Mouse (Mus musculus): ENCODE measurements around the gene Prc1. TPM values are rescaled to one million over a fixed set of nuclear protein-coding genes. Genes with fewer than 3 reads are reported as not detected.

Gene Prc1
- polyA plus RNA-seq, 1 experiment from 2014 or later = 182 TPM

DNA sequence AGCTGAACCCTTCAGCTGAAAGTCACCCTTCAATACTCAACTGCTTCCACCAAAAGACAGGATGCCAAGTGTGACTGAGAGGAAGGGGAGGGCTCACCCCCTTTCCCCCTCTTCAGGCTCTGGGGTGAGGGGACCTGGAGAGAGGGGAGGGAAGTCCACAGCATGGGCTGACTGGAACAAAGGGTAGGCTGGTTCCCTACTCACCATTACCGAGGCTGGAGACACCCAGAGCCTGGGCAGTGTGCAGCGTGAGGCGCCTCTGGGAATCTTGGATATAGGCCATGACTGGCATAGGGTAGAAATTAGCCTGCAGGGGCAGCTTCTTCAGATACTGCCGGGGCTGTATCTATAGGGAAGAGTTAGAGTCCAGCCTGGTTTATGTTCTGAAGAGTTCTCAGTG is 63.8 kb downstream of the Prc1 start:
- ATAC-seq (ENCODE audit: low FRiP score) = no peak
- Histone ChIP-seq H3K4me2 (replicated peaks; ENCODE audit: low read depth, low read length) (no peak overlapping the region), H3K4me1 (replicated peaks; ENCODE audit: control insufficient read depth, insufficient read depth, low read length) (no peaks in the 10 kb centered on the region; the same call in none of the 2 replicates), H3K9ac (ENCODE audit: low read depth, low read length) (no peak overlapping the region), H3K27me3 (ENCODE audit: control insufficient read depth, insufficient read depth, low read length) (no peaks in the 10 kb centered on the region), H3K27ac (ENCODE audit: low read depth, low read length) (no peak overlapping the region), H3K9me3 (ENCODE audit: control insufficient read depth, low read length) (no peaks in the 10 kb centered on the region), H3K36me3 (ENCODE audit: control insufficient read depth, insufficient read depth, low read length) (peaks cover 6% of the 10 kb centered on the region; the same call in 1 of the 2 replicates), H3K4me3 (ENCODE audit: low read depth, low read length) (no peak overlapping the region)
- DNase-seq (ENCODE audit: low spot score) = no peak
- 78% methylated on average over 4 of the region's 4 CpGs for WGBS

GRCm38 (mm10) chr7:80360435-80360834 is 66.2 kb downstream of the Prc1 start:
- ATAC-seq (ENCODE audit: low FRiP score) = no peak
- Histone ChIP-seq H3K4me2 (replicated peaks; ENCODE audit: low read depth, low read length) (no peak overlapping the region), H3K9ac (ENCODE audit: low read depth, low read length) (no peak overlapping the region), H3K27ac (ENCODE audit: low read depth, low read length) (no peak overlapping the region), H3K4me1 (replicated peaks; ENCODE audit: control insufficient read depth, insufficient read depth, low read length) (no peaks in the 10 kb centered on the region; the same call in none of the 2 replicates), H3K9me3 (ENCODE audit: control insufficient read depth, low read length) (no peaks in the 10 kb centered on the region), H3K27me3 (ENCODE audit: control insufficient read depth, insufficient read depth, low read length) (no peaks in the 10 kb centered on the region), H3K4me3 (ENCODE audit: low read depth, low read length) (no peak overlapping the region), H3K36me3 (ENCODE audit: control insufficient read depth, insufficient read depth, low read length) (peaks cover 8% of the 10 kb centered on the region; the same call in 1 of the 2 replicates)
- DNase-seq (ENCODE audit: low spot score) = no peak
- 84% methylated on average over 3 of the region's 3 CpGs for WGBS

GRCm38 (mm10) chr7:80365759-80366158 is 71.5 kb downstream of the Prc1 start:
- no peak for DNase-seq (ENCODE audit: low spot score)
- no peak overlapping the region for H3K4me3 ChIP-seq (ENCODE audit: low read depth, low read length)
- peaks cover 9% of the 10 kb centered on the region; the same call in 1 of the 2 replicates for H3K36me3 ChIP-seq (ENCODE audit: control insufficient read depth, insufficient read depth, low read length)
- H3K9me3 ChIP-seq (ENCODE audit: control insufficient read depth, low read length) = no peaks in the 10 kb centered on the region
- no peaks in the 10 kb centered on the region for H3K4me1 ChIP-seq (replicated peaks; ENCODE audit: control insufficient read depth, insufficient read depth, low read length)
- ATAC-seq (ENCODE audit: low FRiP score) = no peak
- no peak overlapping the region for H3K27ac ChIP-seq (ENCODE audit: low read depth, low read length)
- no peak overlapping the region for H3K9ac ChIP-seq (ENCODE audit: low read depth, low read length)
- no peak overlapping the region for H3K4me2 ChIP-seq (replicated peaks; ENCODE audit: low read depth, low read length)
- 87% methylated on average over 2 of the region's 2 CpGs for WGBS
- H3K27me3 ChIP-seq (ENCODE audit: control insufficient read depth, insufficient read depth, low read length) = no peaks in the 10 kb centered on the region

Other genes with a start within 250 kb of the Prc1 start
- 331 and 352 TPM in 2 replicates for gene Idh2, start 179.1 kb upstream of the Prc1 start, polyA plus RNA-seq (2014; fragmentation: Nextera tagmentation; extraction: Ambion mirVana)
- gene Sema4b, start 107.6 kb upstream of the Prc1 start, polyA plus RNA-seq (2014; fragmentation: Nextera tagmentation; extraction: Ambion mirVana) = 10.5 and 15.6 TPM in 2 replicates
- gene Cib1, start 61.6 kb upstream of the Prc1 start, polyA plus RNA-seq (2014; fragmentation: Nextera tagmentation; extraction: Ambion mirVana) = 58.9 and 61.7 TPM in 2 replicates
- gene Gdpgp1, start 61.6 kb upstream of the Prc1 start, polyA plus RNA-seq (2014; fragmentation: Nextera tagmentation; extraction: Ambion mirVana) = 5.0 and 5.6 TPM in 2 replicates
- gene Ttll13, start 48.1 kb upstream of the Prc1 start, polyA plus RNA-seq (2014; fragmentation: Nextera tagmentation; extraction: Ambion mirVana) = 1.1 and 1.4 TPM in 2 replicates
- gene Ngrn, start 33.2 kb upstream of the Prc1 start, polyA plus RNA-seq (2014; fragmentation: Nextera tagmentation; extraction: Ambion mirVana) = 49.5 and 51.6 TPM in 2 replicates
- 16.6 and 25.2 TPM in 2 replicates for gene Vps33b, start 24.8 kb upstream of the Prc1 start, polyA plus RNA-seq (2014; fragmentation: Nextera tagmentation; extraction: Ambion mirVana)
- gene Rccd1, start 30.0 kb downstream of the Prc1 start, polyA plus RNA-seq (2014; fragmentation: Nextera tagmentation; extraction: Ambion mirVana) = 10.1 and 11.7 TPM in 2 replicates
- 23.4 and 30.4 TPM in 2 replicates for gene Unc45a, start 46.6 kb downstream of the Prc1 start, polyA plus RNA-seq (2014; fragmentation: Nextera tagmentation; extraction: Ambion mirVana)
- gene Hddc3, start 48.7 kb downstream of the Prc1 start, polyA plus RNA-seq (2014; fragmentation: Nextera tagmentation; extraction: Ambion mirVana) = 18.4 and 25.3 TPM in 2 replicates
- gene Man2a2, start 76.9 kb downstream of the Prc1 start, polyA plus RNA-seq (2014; fragmentation: Nextera tagmentation; extraction: Ambion mirVana) = 7.7 and 9.8 TPM in 2 replicates
- gene Fes, start 93.5 kb downstream of the Prc1 start, polyA plus RNA-seq (2014; fragmentation: Nextera tagmentation; extraction: Ambion mirVana) = 5.8 and 9.5 TPM in 2 replicates
- 3.4 and 4.1 TPM in 2 replicates for gene Furin, start 111.0 kb downstream of the Prc1 start, polyA plus RNA-seq (2014; fragmentation: Nextera tagmentation; extraction: Ambion mirVana)
- gene Blm, start 240.7 kb downstream of the Prc1 start, polyA plus RNA-seq (2014; fragmentation: Nextera tagmentation; extraction: Ambion mirVana) = 33.7 and 34.0 TPM in 2 replicates

Data from hindbrain, embryonic 11.5 days (tissue).